Mouse (Mus musculus) large intestine, adult 2 months (tissue): ENCODE results near the gene Pheta1. TPM values are rescaled to one million over a fixed set of nuclear protein-coding genes. Genes with fewer than 3 reads are reported as not detected.

Experiments used
- DNase-seq: peaks from one replicate; pipeline ENCODE4 v3.0.0-alpha.2; 2012; ENCODE audit warnings: low read depth, low spot score
- WGBS: fragments of 180-500 bp; shearing (Covaris S2); methylation state at CpG from one replicate; pipeline ENCODE4 v1.1.7; 2018; 5-methylcytosine and 5-hydroxymethylcytosine counted together
- polyA plus RNA-seq: library from polyadenylated mRNA; depleted of rRNA; stranded (reverse); fragments of >200 nt; gene quantifications from 2 replicates; pipeline ENCODE4 v1.2.3, GENCODE M21; 2012; rRNA removed

The Pheta1 gene
- polyA plus RNA-seq, 1 experiment = 67.6 TPM

GRCm38 (mm10) chr5:121871515-121872030 is 22.8 kb downstream of the Pheta1 start:
- no peak for DNase-seq
- WGBS = 69% methylated on average over 13 of the region's 13 CpGs

GRCm38 (mm10) chr5:121872158-121872557 is 23.4 kb downstream of the Pheta1 start:
- WGBS = 9% methylated on average over 4 of the region's 4 CpGs

GRCm38 (mm10) chr5:121875041-121875440 is 26.3 kb downstream of the Pheta1 start:
- DNase-seq = no peak
- 86% methylated on average over 12 of the region's 12 CpGs for WGBS

More at GRCm38 (mm10) chr5:121872158-121872557, 23.4 kb downstream of the Pheta1 start:
- DNase-seq = no peak

GRCm38 (mm10) chr5:121876901-121877300 is 28.1 kb downstream of the Pheta1 start:
- DNase-seq = no peak
- 87% methylated on average over 12 of the region's 12 CpGs for WGBS

GRCm38 (mm10) chr5:121878703-121879102 is 29.9 kb downstream of the Pheta1 start:
- WGBS = 71% methylated on average over 17 of the region's 17 CpGs
- no peak for DNase-seq

- 50% methylated on average over 6 of the region's 6 CpGs for WGBS
- DNase-seq = no peak
Observed at GRCm38 (mm10) chr5:121879211-121879610, 30.4 kb downstream of the Pheta1 start.

GRCm38 (mm10) chr5:121883356-121883755 is 34.6 kb downstream of the Pheta1 start:
- no peak for DNase-seq
- WGBS = 75% methylated on average over 8 of the region's 8 CpGs

GRCm38 (mm10) chr5:121889375-121889774 is 40.6 kb downstream of the Pheta1 start:
- WGBS = 47% methylated on average over 13 of the region's 13 CpGs
- DNase-seq = no peak

GRCm38 (mm10) chr5:121889819-121890362 is 41.1 kb downstream of the Pheta1 start:
- 38% methylated on average over 9 of the region's 9 CpGs for WGBS
- no peak for DNase-seq

GRCm38 (mm10) chr5:121890925-121891324 is 42.1 kb downstream of the Pheta1 start:
- DNase-seq = no peak
- whole genome bisulfite sequencing = 83% methylated on average over 7 of the region's 7 CpGs

- WGBS = 81% methylated on average over 14 of the region's 14 CpGs
- DNase-seq = no peak
Observed at GRCm38 (mm10) chr5:121892281-121892680, 43.5 kb downstream of the Pheta1 start.

GRCm38 (mm10) chr5:121893581-121893980 is 44.8 kb downstream of the Pheta1 start:
- no peak for DNase-seq

GRCm38 (mm10) chr5:121894647-121895046 is 45.9 kb downstream of the Pheta1 start:
- no peak for DNase-seq
- 54% methylated on average over 10 of the region's 10 CpGs for WGBS

More at GRCm38 (mm10) chr5:121893581-121893980, 44.8 kb downstream of the Pheta1 start:
- WGBS = 28% methylated on average over 3 of the region's 3 CpGs

- WGBS = 34% methylated on average over 24 of the region's 24 CpGs
- no peak for DNase-seq
Observed at GRCm38 (mm10) chr5:121895117-121895756, 46.5 kb downstream of the Pheta1 start.

GRCm38 (mm10) chr5:121902809-121903745 is 54.3 kb downstream of the Pheta1 start:
- DNase-seq = no peak
- WGBS = 75% methylated on average over 23 of the region's 23 CpGs

Other genes starting within 250 kb of the Pheta1 start
- gene Acad12, start 230.0 kb upstream of the Pheta1 start, polyA plus RNA-seq = 6.6 and 8.4 TPM in 2 replicates
- 5.6 and 8.7 TPM in 2 replicates for gene Acad10, start 188.5 kb upstream of the Pheta1 start, polyA plus RNA-seq
- gene Brap, start 188.4 kb upstream of the Pheta1 start, polyA plus RNA-seq = 18.7 and 22.7 TPM in 2 replicates
- gene Atxn2, start 137.6 kb upstream of the Pheta1 start, polyA plus RNA-seq = 34.7 and 60.1 TPM in 2 replicates
- 12.1 and 17.3 TPM in 2 replicates for gene Sh2b3, start 11.3 kb upstream of the Pheta1 start, polyA plus RNA-seq
- 1.1 and 1.6 TPM in 2 replicates for gene Cux2, start 201.1 kb downstream of the Pheta1 start, polyA plus RNA-seq